Mouse (Mus musculus) CH12F3 (cell line): ENCODE data around the gene Garnl3.

ENCODE experiments used
- in situ Hi-C: fragments of 300-500 bp; cut with MboI; formaldehyde crosslinking; loops from 2 replicates; pipeline ENCODE4 v1.14.3; 2020; ENCODE audit warnings: low sequenced_read_pairs

The Garnl3 gene

GRCm38 (mm10) chr2:33131500-33132092 is at the start of gene Garnl3:
Garnl3 (minus strand) TSS chr2:33131654.
- in situ Hi-C loops: no loop called here

GRCm38 (mm10) chr2:33179930-33180630 is 48.6 kb upstream of the Garnl3 start:
- in situ Hi-C loops: no loop called here

- in situ Hi-C loops: no loop called here
These were observed 47.9 kb upstream of the Garnl3 start for GRCm38 (mm10) chr2:33179171-33179929.

GRCm38 (mm10) chr2:33178243-33178932 is 46.9 kb upstream of the Garnl3 start:
- in situ Hi-C loops: no loop called here

DNA sequence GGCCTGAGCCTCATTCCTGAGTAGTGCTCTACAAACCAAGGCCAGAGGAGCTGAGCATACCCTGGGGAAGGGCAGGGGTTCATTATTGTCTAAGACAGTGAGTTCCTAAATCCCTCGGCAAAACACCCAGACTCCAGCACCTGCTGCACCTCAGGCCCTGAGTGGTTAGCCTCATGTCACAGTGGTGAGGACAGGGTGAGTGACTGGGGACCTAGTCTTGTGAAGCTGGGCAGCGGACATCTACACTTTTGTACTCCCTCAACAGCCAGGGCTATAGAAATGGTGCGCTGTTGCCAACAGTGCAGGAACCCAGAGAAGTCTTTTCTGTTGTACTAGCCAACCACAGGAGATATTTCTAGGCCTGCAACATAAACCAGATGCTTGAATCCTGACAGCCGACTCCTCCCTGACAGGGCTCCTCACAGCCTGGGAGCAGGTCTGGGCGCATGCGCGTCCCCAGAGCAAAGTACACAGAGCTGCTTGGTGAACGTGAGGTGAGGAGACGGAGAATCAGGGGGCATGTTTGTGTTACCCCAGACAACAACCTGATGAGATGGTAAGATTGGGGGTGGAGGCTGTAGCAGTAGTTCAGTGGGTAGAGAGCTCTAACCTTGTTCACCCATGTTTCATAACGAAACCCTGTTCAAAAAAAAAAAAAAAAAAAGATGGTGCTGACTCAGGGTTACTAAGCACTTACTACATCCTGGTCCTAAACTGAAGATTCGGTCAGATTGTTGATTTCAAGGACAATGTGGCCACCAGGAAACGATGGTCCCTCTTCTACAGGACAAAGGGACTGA is 46.2 kb upstream of the Garnl3 start:
- in situ Hi-C loops: no loop called here

DNA sequence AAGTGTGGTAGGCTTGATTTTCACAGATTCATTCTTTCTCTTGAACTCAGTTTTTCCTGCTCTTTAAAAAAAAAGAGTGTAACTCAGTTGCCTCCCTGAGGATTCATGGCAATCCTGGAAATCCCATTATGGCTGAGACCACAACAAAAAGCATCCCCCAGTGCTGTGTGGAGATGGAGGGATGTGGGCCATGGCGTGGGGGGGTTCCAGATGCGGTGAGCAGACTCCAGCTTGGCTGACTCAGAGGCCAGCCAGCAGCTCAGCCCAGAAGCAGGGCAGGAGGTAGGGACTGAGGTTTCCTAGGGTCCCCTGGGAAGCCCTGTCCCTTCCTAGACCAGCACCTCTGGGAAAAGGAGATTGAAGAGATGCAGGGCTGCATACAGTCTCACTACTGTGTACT is 45.5 kb upstream of the Garnl3 start:
- in situ Hi-C loops: no loop called here

GRCm38 (mm10) chr2:33176516-33176915 is 45.1 kb upstream of the Garnl3 start:
- in situ Hi-C loops: no loop called here

DNA sequence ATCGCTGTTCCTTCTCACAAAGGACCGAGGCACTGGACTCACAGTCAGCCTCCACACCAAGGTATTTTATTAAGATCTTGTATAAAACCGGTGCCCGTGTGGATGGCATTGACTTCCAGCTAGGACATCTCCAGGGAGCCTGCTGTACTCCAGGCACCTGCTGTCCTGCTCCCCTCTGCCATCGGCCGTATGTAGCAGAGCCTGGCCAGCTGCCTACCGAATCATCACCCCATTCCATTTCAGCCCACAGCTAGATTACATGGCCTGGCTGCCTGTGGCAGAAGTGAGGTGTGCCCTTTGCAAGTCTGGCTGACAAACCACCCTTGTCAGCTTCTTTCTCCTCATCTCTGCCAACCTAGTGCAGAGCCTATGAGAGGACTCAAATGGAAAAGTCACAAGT is 42.2 kb upstream of the Garnl3 start:
- in situ Hi-C loops: no loop called here

DNA sequence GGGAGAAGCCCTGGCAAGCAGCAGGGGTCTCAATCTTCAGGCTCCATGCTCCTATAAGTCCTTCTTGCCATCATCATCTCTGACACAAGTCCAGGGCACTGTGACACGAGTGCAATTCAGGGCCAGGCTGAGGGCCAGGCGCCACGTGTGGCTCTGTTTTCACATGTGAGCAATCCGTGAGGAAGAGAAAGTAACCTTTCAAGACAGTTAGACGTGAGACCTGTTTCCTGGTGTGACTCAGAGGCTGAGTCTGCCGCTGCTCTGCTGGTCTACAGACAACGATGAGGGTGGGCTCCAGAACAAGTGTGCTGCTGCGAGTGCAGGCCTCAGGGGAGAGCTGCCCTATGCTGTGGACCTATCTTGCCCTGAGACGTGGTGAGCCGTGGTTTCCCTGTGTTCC is 41.7 kb upstream of the Garnl3 start:
- in situ Hi-C loops: no loop called here

GRCm38 (mm10) chr2:33170777-33171565 is 39.5 kb upstream of the Garnl3 start:
- in situ Hi-C loops: no loop called here

GRCm38 (mm10) chr2:33169445-33169844 is 38.0 kb upstream of the Garnl3 start:
- in situ Hi-C loops: no loop called here

DNA sequence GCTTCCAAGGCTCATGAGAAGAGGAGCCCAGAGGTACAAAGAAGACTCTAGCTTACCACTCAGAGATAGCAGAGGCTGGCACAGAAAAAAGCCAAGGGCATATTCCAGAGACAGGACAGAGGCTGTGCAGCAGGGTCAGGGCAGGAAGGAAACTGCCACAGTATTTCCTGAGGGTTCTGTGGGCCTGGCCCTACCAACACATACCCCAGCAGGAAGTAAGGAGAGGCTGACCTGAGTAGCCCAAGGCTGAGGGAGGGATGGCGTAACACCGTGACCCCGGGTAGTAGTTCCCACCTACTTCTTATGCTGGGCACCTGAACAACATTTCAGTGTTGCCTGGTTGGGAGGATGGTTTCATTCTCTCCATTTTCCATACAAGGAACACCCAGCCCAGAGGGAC is 35.6 kb upstream of the Garnl3 start:
- in situ Hi-C loops: no loop called here

DNA sequence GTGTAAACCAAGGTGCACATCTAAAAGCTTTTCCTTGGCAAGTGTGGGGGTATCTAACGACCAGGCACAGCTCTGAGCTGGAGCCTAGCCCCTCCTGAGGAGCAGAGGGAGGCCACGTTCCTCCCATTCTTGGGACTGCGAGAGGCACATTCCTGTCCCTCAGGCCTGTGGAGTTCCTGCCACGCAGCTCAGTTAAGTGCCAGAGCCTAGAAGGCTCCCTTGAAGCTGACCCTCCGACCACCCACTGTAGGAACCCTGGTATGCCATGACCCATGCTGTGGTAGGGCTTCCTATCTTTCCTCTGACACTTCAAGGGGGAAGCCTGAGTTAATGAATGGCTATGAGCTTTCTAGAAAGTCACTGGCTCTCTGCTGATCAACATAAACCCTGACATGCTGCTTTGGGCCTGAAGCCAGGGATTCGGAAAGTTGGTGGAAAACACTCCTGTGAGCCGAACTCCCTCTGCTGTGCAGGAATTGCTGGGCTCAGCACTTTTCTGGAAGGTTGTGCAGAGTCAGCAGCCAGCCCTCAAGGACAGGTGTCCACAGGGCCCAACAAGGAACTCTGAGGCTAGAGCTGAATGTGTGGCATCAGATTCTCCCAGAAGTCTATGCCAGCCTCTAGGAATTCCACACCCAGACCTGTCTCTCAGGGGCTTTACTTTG is 34.4 kb upstream of the Garnl3 start:
- in situ Hi-C loops: no loop called here

DNA sequence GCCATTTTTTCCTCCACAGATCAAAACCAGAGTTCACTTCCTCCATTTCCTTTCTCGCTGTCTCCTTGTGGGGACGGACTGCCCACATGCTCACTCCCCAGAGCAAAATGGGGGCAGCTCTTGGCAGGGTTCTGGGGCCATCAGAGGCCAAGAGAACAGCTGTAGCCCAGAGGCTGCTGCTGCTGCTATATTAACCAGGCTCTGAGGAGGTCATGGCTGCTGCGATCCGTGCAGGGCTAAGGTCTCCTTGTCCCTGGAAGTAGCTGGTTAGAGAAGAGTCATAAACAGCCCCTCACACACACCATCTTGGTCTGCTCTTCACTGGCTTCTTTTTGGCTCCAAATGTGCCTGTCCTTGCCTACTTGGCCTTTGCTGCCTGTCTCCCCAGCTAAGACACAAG is 33.8 kb upstream of the Garnl3 start:
- in situ Hi-C loops: no loop called here

DNA sequence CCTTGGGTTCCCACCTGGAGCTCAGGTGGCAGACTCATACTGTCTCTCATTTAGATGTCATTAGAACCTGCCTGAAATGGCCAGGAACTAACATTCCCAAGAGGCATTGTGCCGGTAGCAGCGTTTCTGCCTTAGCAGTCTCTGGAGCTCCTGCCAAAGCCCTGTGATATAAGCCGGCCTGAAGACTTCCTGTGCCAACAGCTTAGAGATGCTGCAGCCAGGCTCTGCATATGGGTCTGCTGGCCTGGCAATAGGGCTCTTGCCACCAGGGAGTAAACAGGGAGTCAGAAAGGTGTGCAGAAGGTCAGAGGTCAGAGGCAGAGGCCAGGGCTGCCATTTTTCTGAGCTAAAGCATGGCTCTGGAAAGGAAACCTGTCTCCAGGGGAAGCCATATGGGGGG is 33.2 kb upstream of the Garnl3 start:
- in situ Hi-C loops: no loop called here

- in situ Hi-C loops: no loop called here
These were observed 30.7 kb upstream of the Garnl3 start for GRCm38 (mm10) chr2:33162126-33162525.

GRCm38 (mm10) chr2:33160326-33160973 is 29.0 kb upstream of the Garnl3 start:
- in situ Hi-C loops: no loop called here

GRCm38 (mm10) chr2:33159593-33159992 is 28.1 kb upstream of the Garnl3 start:
- in situ Hi-C loops: loop anchor here (5.0 kb wide), 1 partner anchor 193 kb away; no protein-coding TSS in a partner anchor

- in situ Hi-C loops: loop anchor here (5.0 kb wide), 1 partner anchor 193 kb away; no protein-coding TSS in a partner anchor
These were observed 27.4 kb upstream of the Garnl3 start for GRCm38 (mm10) chr2:33158895-33159294.
